Mouse (Mus musculus): Measurements from ENCODE around the gene Cyp2e1.
"Not testable (repeated sequence)": the region's sequence is repeated elsewhere in the genome, so short reads cannot be mapped to it uniquely, and the experiment has no call there.

Cyp2e1 gene

GRCm38 (mm10) chr7:140763447-140764020 is at the start of gene Cyp2e1:
TSS of gene Cyp2e1 (plus strand) at chr7:140763739.
- no peak for DNase-seq (ENCODE audit: low spot score)

- DNase-seq (ENCODE audit: low spot score): peak; percentile 9
These were observed 46.1 kb upstream of the Cyp2e1 start for GRCm38 (mm10) chr7:140717155-140718055.

GRCm38 (mm10) chr7:140721095-140721494 is 42.4 kb upstream of the Cyp2e1 start:
- DNase-seq (ENCODE audit: low spot score): peak; percentile 14

- DNase-seq (ENCODE audit: low spot score): no peak
These were observed 38.0 kb upstream of the Cyp2e1 start for GRCm38 (mm10) chr7:140725558-140725957.

- no peak for DNase-seq (ENCODE audit: low spot score)
These were observed 30.4 kb upstream of the Cyp2e1 start for GRCm38 (mm10) chr7:140733162-140733561.

GRCm38 (mm10) chr7:140747402-140747801 is 16.1 kb upstream of the Cyp2e1 start:
- DNase-seq (ENCODE audit: low spot score): no peak

GRCm38 (mm10) chr7:140748116-140748826 is 15.3 kb upstream of the Cyp2e1 start:
- DNase-seq (ENCODE audit: low spot score): peak; percentile 19

- DNase-seq (ENCODE audit: low spot score): no peak
These were observed 14.7 kb upstream of the Cyp2e1 start for GRCm38 (mm10) chr7:140748827-140749160.

GRCm38 (mm10) chr7:140754556-140754955 is 9.0 kb upstream of the Cyp2e1 start:
- DNase-seq (ENCODE audit: low spot score): peak; percentile 60

GRCm38 (mm10) chr7:140756151-140756854 is 7.2 kb upstream of the Cyp2e1 start:
- DNase-seq (ENCODE audit: low spot score): peak; percentile 4

- DNase-seq (ENCODE audit: low spot score): no peak
These were observed 2.9 kb upstream of the Cyp2e1 start for GRCm38 (mm10) chr7:140760647-140761046.

GRCm38 (mm10) chr7:140765391-140765790 is 1.9 kb downstream of the Cyp2e1 start:
- not testable (repeated sequence) for DNase-seq (ENCODE audit: low spot score)

GRCm38 (mm10) chr7:140765888-140766739 is 2.6 kb downstream of the Cyp2e1 start:
- peak; percentile 8 for DNase-seq (ENCODE audit: low spot score)

- DNase-seq (ENCODE audit: low spot score): no peak
These were observed 17.0 kb downstream of the Cyp2e1 start for GRCm38 (mm10) chr7:140780548-140780947.

- DNase-seq (ENCODE audit: low spot score): no peak
These were observed 24.0 kb downstream of the Cyp2e1 start, which contains the start of gene Syce1 for GRCm38 (mm10) chr7:140787406-140788052. TSS of gene Syce1 (minus strand) at chr7:140787852.

GRCm38 (mm10) chr7:140788053-140788435 is 24.5 kb downstream of the Cyp2e1 start:
- DNase-seq (ENCODE audit: low spot score): no peak

GRCm38 (mm10) chr7:140793541-140793940 is 30.0 kb downstream of the Cyp2e1 start:
- peak; percentile 68 for DNase-seq (ENCODE audit: low spot score)

- DNase-seq (ENCODE audit: low spot score): no peak
These were observed 34.1 kb downstream of the Cyp2e1 start for GRCm38 (mm10) chr7:140797619-140798018.

- DNase-seq (ENCODE audit: low spot score): no peak
These were observed 34.7 kb downstream of the Cyp2e1 start for GRCm38 (mm10) chr7:140798212-140798611.

- DNase-seq (ENCODE audit: low spot score): no peak
These were observed 39.1 kb downstream of the Cyp2e1 start for GRCm38 (mm10) chr7:140802629-140803028.

GRCm38 (mm10) chr7:140805704-140806103 is 42.2 kb downstream of the Cyp2e1 start:
- DNase-seq (ENCODE audit: low spot score): peak; percentile 71

Measured in adipocyte (in vitro differentiated cells).